ENCODE assay signal across 21 mouse cellular contexts in the genomic region with DNA sequence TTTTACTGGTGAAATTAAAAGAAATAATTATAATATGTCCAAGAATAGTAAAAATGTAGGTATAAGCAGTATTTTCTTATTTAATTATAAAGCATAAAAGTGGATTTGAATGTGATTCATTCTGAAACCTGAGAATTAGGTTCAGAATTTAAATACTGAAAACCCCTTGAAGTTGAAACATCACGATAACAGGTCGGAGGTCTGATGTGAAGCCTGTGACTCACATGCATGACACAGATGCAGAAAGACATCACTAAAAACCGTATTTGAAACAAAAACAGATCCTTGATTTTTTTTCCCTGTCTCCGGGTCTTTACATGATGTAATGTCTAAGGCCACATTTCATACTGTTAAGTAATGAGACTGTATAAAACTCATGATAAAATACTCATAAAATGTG.
"Had no signal": no experiment of that assay in that cellular context is flagged by ENCODE, and none has a peak within 500 bp of the region (broad histone marks: within the 10 kb centered on the region; RNA-seq: fewer than 3 reads in every experiment).

No protein-coding gene starts in this region.

- ATAC-seq: liver, embryonic 12.5 days had no signal

- H3K27me3 ChIP-seq: kidney, embryonic 15.5 days; liver, embryonic 12.5 days; liver, embryonic 15.5 days; stomach, embryonic 15.5 days had no signal

- H3K27ac ChIP-seq: kidney, embryonic 15.5 days; limb, embryonic 10.5 days; limb, embryonic 13.5 days; liver, embryonic 12.5 days; liver, embryonic 15.5 days; stomach, embryonic 15.5 days had no signal

- H3K4me3 ChIP-seq: kidney, embryonic 15.5 days; limb, embryonic 10.5 days; limb, embryonic 13.5 days; liver, embryonic 12.5 days; liver, embryonic 15.5 days; stomach, embryonic 15.5 days had no signal

- H3K36me3 ChIP-seq: kidney, embryonic 15.5 days; limb, embryonic 10.5 days; limb, embryonic 13.5 days; liver, embryonic 12.5 days; liver, embryonic 15.5 days; stomach, embryonic 15.5 days had no signal

- DNase-seq: kidney, adult 11 months; kidney, adult 8-10 months; kidney, postnatal 10 days; kidney, postnatal 36 days; liver; lung, adult 2 months; lung, postnatal 14 days; lung, postnatal 4 days; midbrain, embryonic 14.5 days; right cerebral cortex, adult 18-20 months; right cerebral cortex, postnatal 14 days; right cerebral cortex, postnatal 4 days; thymus, adult 18-20 months; thymus, postnatal 14 days; thymus, postnatal 4 days had no signal
